Mouse (Mus musculus) forebrain, embryonic 10.5 days (tissue): Measurements from ENCODE around the gene Filip1l. TPM values are rescaled to one million over a fixed set of nuclear protein-coding genes. Genes with fewer than 3 reads are reported as not detected.

ENCODE experiments used
- DNase-seq: peaks from one replicate; pipeline ENCODE4 v3.0.0-alpha.2; 2017; ENCODE audit warnings: low spot score; ENCODE audit errors: extremely low spot score
- H3K27ac ChIP-seq: fragments of 300-500 bp; sonication (generic); 2 replicates; pipeline ENCODE4 v1.5.1; 2016; ENCODE audit warnings: mild to moderate bottlenecking
- H3K27me3 ChIP-seq: fragments of 300-500 bp; sonication (generic); 2 replicates; pipeline ENCODE4 v1.6.1; 2016; ENCODE audit warnings: mild to moderate bottlenecking; ENCODE audit not compliant: poor library complexity, severe bottlenecking
- H3K36me3 ChIP-seq: fragments of 300-500 bp; sonication (generic); replicated peaks from 2 replicates; pipeline ENCODE4 v1.6.1; 2016; ENCODE audit warnings: mild to moderate bottlenecking, moderate library complexity
- H3K4me1 ChIP-seq: fragments of 300-500 bp; sonication (generic); 2 replicates; pipeline ENCODE4 v1.6.1; 2016
- H3K4me3 ChIP-seq: fragments of 300-500 bp; sonication (generic); 2 replicates; pipeline ENCODE4 v1.5.1; 2016; ENCODE audit warnings: mild to moderate bottlenecking, moderate library complexity
- H3K9me3 ChIP-seq: fragments of 300-500 bp; sonication (generic); 2 replicates; pipeline ENCODE4 v1.6.1; 2016; ENCODE audit warnings: mild to moderate bottlenecking, moderate library complexity
- WGBS: fragments of 180-500 bp; shearing (Covaris S2); methylation state at CpG from one replicate; pipeline ENCODE4 v1.1.7; 2016; 5-methylcytosine and 5-hydroxymethylcytosine counted together
- polyA plus RNA-seq: library from polyadenylated mRNA; unstranded; fragments of >200 nt; fragmentation: Nextera tagmentation; extraction: Ambion mirVana; gene quantifications from 2 replicates; pipeline ENCODE4 v1.2.1, GENCODE M21; 2016

Filip1l gene
- 6.3 and 6.7 TPM in 2 replicates for polyA plus RNA-seq

DNA sequence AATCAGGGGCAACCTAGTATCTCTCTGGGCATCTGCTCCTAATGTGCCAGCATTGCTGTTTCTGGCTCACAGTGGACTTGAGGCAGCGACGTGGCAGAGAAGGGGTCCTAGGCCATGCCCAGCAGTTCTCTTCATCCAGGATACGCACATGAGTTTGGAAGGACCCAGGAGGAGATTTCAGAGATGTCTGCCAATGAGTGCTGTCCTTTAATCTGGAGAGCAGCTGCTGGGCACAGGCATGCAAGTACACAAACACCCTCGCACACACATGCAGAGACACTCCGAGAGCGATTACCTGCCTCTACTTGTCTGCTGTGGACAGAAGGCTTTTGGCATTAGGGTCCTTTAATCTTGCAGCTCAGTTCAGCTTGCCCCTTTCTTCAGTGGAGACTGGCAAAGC lies at the start of gene Filip1l:
Gene Filip1l (plus strand): TSS at position 343 of the 400 bp plus-strand sequence.
- no peak for DNase-seq
- whole genome bisulfite sequencing, result 85% methylated on average over 6 of the region's 6 CpGs
- H3K36me3 ChIP-seq, result no peaks in the 10 kb centered on the region
- peaks cover 19% of the 10 kb centered on the region for H3K4me1 ChIP-seq
- H3K9me3 ChIP-seq, result no peaks in the 10 kb centered on the region
- H3K27ac ChIP-seq, result 0 out of 2 replicates have a peak within 1 kb of the TSS, but pooled peaks have one; percentile 4
- no peaks in the 10 kb centered on the region for H3K27me3 ChIP-seq
- no peak within 1 kb of the TSS for H3K4me3 ChIP-seq

DNA sequence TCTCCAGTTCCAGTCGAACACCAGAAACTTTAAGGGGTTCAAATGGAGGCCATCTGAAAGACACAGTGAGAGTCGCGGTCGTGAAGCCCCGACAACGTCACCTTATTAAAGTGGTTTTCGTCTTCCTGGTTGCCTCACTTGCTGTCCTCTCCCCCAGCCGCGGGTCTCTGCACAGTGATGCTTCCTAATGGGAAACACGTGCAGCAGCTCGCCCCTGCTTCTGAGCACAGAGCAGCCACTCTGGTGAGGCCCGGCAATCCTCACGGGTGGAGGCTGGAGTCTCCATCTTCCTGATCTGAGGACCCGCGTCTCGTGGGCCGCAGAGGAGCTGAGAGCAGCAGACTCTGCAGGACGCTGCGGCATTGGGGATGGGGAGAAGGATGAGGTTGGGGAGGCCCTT lies 49.2 kb upstream of the Filip1l start:
- H3K27me3 ChIP-seq, result no peaks in the 10 kb centered on the region
- DNase-seq, result no peak
- 66% methylated on average over 19 of the region's 19 CpGs for WGBS
- H3K27ac ChIP-seq, result peak overlapping the region; percentile 66
- 0 out of 2 replicates have a peak, but pooled peaks cover 2% of the 10 kb centered on the region for H3K36me3 ChIP-seq
- H3K4me3 ChIP-seq, result no peak overlapping the region
- H3K4me1 ChIP-seq, result peaks cover 28% of the 10 kb centered on the region
- H3K9me3 ChIP-seq, result no peaks in the 10 kb centered on the region

GRCm38 (mm10) chr16:57305463-57305862 lies 47.4 kb upstream of the Filip1l start:
- 84% methylated on average over 6 of the region's 6 CpGs for WGBS

DNA sequence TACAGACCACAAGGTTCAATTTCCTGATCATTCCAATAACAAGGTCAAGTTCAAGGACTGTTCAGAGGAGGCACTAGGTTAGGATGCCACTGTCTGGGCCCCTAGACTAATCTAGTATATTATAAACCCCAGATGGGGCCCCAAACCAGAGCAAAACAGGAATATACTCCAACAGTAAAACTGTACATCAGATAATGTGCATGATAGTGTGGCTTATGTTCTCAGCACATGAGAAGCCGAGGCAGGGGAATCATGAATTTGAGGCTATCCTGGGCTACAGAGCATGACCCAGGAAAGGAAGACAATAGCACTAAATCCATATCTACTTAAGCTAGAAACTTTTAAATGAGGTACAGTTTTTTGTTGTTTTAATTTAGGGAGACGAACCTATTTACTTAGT lies 40.8 kb upstream of the Filip1l start:
- WGBS, result 98% methylated on average over 2 of the region's 2 CpGs
- DNase-seq, result no peak
- Histone ChIP-seq H3K4me1 (peaks cover 12% of the 10 kb centered on the region), H3K36me3 (no peaks in the 10 kb centered on the region), H3K27ac (no peak overlapping the region), H3K4me3 (no peak overlapping the region), H3K9me3 (no peaks in the 10 kb centered on the region), H3K27me3 (no peaks in the 10 kb centered on the region)

More at GRCm38 (mm10) chr16:57305463-57305862, 47.4 kb upstream of the Filip1l start:
- H3K9me3 ChIP-seq, result no peaks in the 10 kb centered on the region
- no peak for DNase-seq
- H3K4me1 ChIP-seq, result peaks cover 28% of the 10 kb centered on the region
- no peak overlapping the region for H3K27ac ChIP-seq
- H3K27me3 ChIP-seq, result no peaks in the 10 kb centered on the region
- no peak overlapping the region for H3K4me3 ChIP-seq
- 0 out of 2 replicates have a peak, but pooled peaks cover 2% of the 10 kb centered on the region for H3K36me3 ChIP-seq

DNA sequence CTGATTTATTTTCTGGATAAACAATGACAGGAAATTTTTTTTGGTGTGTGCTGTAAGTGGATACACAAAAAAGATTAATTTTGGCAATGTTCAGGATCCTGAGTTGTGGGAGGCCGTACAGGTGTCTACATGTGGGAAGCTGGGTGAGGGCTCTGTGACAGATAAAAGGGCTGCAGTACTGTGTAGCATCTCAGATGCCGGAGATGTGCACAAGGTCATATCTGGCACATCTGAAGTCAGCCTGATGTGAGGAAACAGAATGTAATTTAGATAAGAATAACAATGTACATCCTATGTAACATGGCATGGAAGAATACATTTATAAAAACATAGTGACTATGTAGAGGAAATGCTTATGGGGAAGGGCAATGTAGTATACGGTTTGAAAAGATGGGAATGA lies 39.4 kb upstream of the Filip1l start:
- no peaks in the 10 kb centered on the region for H3K36me3 ChIP-seq
- no peak overlapping the region for H3K4me3 ChIP-seq

GRCm38 (mm10) chr16:57314236-57314635 lies 38.7 kb upstream of the Filip1l start:
- Histone ChIP-seq H3K27me3 (no peaks in the 10 kb centered on the region), H3K4me3 (no peak overlapping the region), H3K36me3 (no peaks in the 10 kb centered on the region), H3K27ac (no peak overlapping the region), H3K4me1 (peaks cover 14% of the 10 kb centered on the region), H3K9me3 (no peaks in the 10 kb centered on the region)
- WGBS, result 51% methylated on average over 3 of the region's 3 CpGs
- DNase-seq, result no peak

More for the DNA sequence above, 39.4 kb upstream of the Filip1l start:
- Histone ChIP-seq H3K27ac (no peak overlapping the region), H3K4me1 (peaks cover 14% of the 10 kb centered on the region), H3K27me3 (no peaks in the 10 kb centered on the region), H3K9me3 (no peaks in the 10 kb centered on the region)
- 88% methylated on average over 3 of the region's 3 CpGs for WGBS
- DNase-seq, result no peak

GRCm38 (mm10) chr16:57315026-57315425 lies 37.9 kb upstream of the Filip1l start:
- WGBS, result 92% methylated on average over 9 of the region's 9 CpGs
- DNase-seq, result no peak

DNA sequence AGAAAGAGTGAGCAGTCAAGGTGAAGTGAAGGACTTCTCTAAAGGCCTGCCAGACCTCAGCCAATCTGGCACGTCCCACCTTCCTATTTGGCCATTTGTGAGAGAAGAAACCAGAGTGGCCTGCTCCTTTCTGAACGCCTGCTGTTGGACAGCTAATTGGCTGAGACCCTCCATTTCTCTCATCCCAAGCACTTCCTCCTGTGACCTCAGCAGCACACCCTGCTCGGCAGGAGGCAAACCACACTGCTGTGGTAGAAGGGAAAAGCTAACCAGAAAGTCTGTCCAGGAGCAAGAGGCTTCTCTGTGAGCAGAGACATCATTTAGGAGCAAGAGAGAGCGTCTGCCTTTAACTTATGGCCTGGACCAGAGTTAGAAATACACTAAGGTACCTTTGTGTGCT lies 35.8 kb upstream of the Filip1l start:
- H3K4me1 ChIP-seq, result peaks cover 14% of the 10 kb centered on the region
- H3K27ac ChIP-seq, result no peak overlapping the region
- H3K27me3 ChIP-seq, result no peaks in the 10 kb centered on the region
- H3K36me3 ChIP-seq, result no peaks in the 10 kb centered on the region
- no peak for DNase-seq
- H3K9me3 ChIP-seq, result no peaks in the 10 kb centered on the region
- WGBS, result 81% methylated on average over 4 of the region's 4 CpGs
- H3K4me3 ChIP-seq, result no peak overlapping the region

More at GRCm38 (mm10) chr16:57315026-57315425, 37.9 kb upstream of the Filip1l start:
- peaks cover 14% of the 10 kb centered on the region for H3K4me1 ChIP-seq
- no peaks in the 10 kb centered on the region for H3K9me3 ChIP-seq
- no peaks in the 10 kb centered on the region for H3K36me3 ChIP-seq
- H3K27me3 ChIP-seq, result no peaks in the 10 kb centered on the region
- H3K27ac ChIP-seq, result peak overlapping the region; percentile 20; the same call in 1 of the 2 replicates
- no peak overlapping the region for H3K4me3 ChIP-seq

DNA sequence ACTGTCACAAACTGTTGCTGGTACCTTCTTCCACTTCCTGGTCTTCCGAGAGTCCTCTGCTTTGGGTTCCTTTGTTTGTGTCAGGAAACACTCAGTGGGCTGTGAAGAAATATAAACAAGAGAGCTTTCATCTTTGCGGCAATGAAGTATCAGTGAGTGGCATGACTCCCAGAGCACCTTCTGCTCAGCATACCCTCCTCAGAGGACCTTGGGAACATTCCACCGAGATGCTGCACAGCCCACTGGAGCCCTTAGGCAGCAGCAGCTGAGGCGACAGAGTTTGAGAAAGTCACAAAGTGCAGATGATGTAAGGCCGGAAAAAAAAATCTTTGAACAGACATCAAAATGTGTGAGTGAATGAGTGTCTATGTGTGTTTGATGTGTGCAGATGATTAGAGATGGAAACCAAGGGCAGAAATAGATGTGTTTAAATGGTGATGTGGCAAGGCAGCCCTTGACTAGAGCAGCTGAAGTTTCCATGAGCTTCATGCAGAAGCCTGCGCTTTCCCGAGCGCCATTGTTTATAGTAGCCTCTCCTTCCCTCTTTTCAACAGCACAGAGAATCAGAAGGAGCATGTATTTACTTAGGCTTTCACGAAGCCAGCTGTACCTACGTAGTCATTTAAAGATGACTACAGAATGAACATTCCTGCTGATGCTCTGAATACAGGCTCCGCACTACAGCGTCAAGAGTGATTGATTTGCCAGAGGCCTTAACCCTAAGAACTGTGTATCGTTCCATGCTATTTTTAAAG lies 34.8 kb upstream of the Filip1l start:
- 73% methylated on average over 13 of the region's 13 CpGs for WGBS

DNA sequence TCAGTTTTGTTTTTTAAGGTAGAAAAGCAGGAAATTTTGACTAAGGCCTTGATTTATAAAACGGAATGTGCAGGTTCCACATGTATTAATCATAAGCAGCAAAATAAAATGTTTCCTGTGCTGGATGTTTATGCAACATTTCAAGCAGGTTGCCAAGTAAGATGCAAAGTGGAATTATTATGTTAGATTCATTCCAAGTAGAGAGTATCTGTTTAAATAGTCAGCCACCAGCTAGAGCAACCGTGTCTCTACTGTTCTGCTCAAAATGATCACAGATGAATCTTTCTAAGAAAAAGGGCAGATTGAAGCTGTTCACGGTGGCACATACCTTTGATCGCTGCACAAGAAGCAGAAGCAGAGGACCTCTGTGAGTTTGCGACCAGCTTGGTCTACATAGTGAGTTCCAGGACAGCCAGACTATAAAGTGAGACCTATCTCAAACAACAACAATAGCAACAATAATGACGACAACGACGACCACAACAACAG lies 34.2 kb upstream of the Filip1l start:
- Histone ChIP-seq H3K4me1 (peaks cover 14% of the 10 kb centered on the region), H3K9me3 (no peaks in the 10 kb centered on the region), H3K27ac (no peak overlapping the region), H3K36me3 (no peaks in the 10 kb centered on the region), H3K27me3 (no peaks in the 10 kb centered on the region), H3K4me3 (no peak overlapping the region)
- DNase-seq, result no peak
- WGBS, result 91% methylated on average over 8 of the region's 8 CpGs

More for the DNA sequence above, 34.8 kb upstream of the Filip1l start:
- no peaks in the 10 kb centered on the region for H3K36me3 ChIP-seq
- no peak overlapping the region for H3K27ac ChIP-seq
- H3K4me1 ChIP-seq, result peaks cover 14% of the 10 kb centered on the region
- no peaks in the 10 kb centered on the region for H3K9me3 ChIP-seq
- H3K27me3 ChIP-seq, result no peaks in the 10 kb centered on the region
- no peak overlapping the region for H3K4me3 ChIP-seq
- DNase-seq, result no peak

DNA sequence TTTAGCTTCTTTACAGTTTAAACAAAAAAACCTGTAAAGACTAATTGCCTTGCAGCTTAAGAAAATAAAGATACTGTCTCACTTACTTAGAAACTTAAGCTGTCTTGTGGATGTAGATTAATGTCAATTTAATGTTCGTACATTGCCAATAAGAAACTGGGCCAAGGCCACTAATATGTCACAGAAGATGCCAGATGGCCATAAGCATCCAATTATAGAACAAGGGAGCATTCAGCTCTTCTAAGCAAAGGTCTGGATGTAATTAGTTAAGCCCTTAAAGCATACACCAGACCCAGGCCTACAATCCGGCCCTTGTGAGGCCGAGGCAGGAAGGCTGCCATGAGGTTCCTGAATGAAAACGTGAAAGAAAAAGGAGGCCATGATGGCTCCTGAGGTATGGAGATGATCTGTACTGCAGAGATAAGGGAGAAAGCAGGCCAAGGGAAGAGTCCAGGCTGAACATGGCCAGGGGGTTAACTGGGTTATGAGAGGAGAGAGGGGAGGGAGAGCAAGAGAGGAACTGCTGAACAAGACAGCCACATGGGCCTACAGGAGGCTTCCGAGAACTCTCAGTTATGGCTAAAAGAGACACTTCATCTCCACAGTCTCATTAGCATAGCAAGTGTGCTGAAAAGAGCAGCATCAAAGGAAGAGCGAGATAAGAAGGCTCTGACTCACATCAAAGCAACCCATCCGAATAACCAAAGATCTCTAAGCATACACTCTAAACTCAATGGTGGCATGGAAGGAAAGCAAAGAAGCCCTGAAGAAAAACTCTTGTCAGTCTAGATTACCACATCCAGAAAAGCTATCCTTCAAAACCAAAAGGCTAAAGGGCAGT lies 33.4 kb upstream of the Filip1l start:
- H3K36me3 ChIP-seq, result no peaks in the 10 kb centered on the region
- no peak for DNase-seq
- no peaks in the 10 kb centered on the region for H3K9me3 ChIP-seq
- no peak overlapping the region for H3K27ac ChIP-seq
- no peaks in the 10 kb centered on the region for H3K27me3 ChIP-seq
- H3K4me1 ChIP-seq, result peaks cover 9% of the 10 kb centered on the region
- no peak overlapping the region for H3K4me3 ChIP-seq
- 72% methylated on average over 7 of the region's 7 CpGs for WGBS

GRCm38 (mm10) chr16:57326996-57327395 lies 25.9 kb upstream of the Filip1l start:
- no peak for DNase-seq
- Histone ChIP-seq H3K9me3 (no peaks in the 10 kb centered on the region), H3K4me1 (0 out of 2 replicates have a peak, but pooled peaks cover 3% of the 10 kb centered on the region), H3K27ac (no peak overlapping the region), H3K36me3 (no peaks in the 10 kb centered on the region), H3K27me3 (no peaks in the 10 kb centered on the region), H3K4me3 (no peak overlapping the region)
- 79% methylated on average over 7 of the region's 7 CpGs for WGBS
